Mouse (Mus musculus) gastrocnemius, adult 2 months (tissue): ENCODE data around the gene Arl6ip6. TPM values are rescaled to one million over a fixed set of nuclear protein-coding genes. Genes with fewer than 3 reads are reported as not detected.

Experiments
- DNase-seq: peaks from one replicate; pipeline ENCODE4 v3.0.0; 2022
- H3K27ac ChIP-seq: fragments of 200-600 bp; 2 replicates; pipeline ENCODE4 v1.8.1; 2022; ENCODE audit warnings: mild to moderate bottlenecking
- H3K4me3 ChIP-seq: fragments of 200-600 bp; 2 replicates; pipeline ENCODE4 v1.8.1; 2022; ENCODE audit warnings: mild to moderate bottlenecking, moderate library complexity
- CTCF ChIP-seq: fragments of 200-600 bp; IDR thresholded peaks from 2 replicates; pipeline ENCODE4 v1.8.1; 2022; ENCODE audit warnings: antibody characterized with exemption, mild to moderate bottlenecking, moderate library complexity
- intact Hi-C: fragments of 180-260 bp; cut with DNase I; formaldehyde crosslinking; loops from one replicate; pipeline ENCODE4 v1.15.1; 2025
- long read RNA-seq, 2 experiments: library from polyadenylated mRNA; stranded (forward); transcript quantifications; one replicate each; pipeline ENCODE4 v2.0.0; 2021
- total RNA-seq, 2 experiments: library from RNA; stranded (reverse); gene quantifications; 2 replicates each; pipeline ENCODE4 v1.2.3; 2021

Arl6ip6 gene
- 10 to 100 TPM in 1 of 2 experiments, 1 to 10 TPM in 1; 9.2 to 13.6 TPM for total RNA-seq
- long read RNA-seq, experiment 1, transcript Arl6ip6-201 (4 exons, 2,548 nt) = major isoform, 6 of 6 reads
- long read RNA-seq, experiment 1, partial matches to known transcripts = 0 of 6 reads
- long read RNA-seq, experiment 1, other reads (novel, unspliced or antisense) = 0 of 6 reads
- long read RNA-seq, experiment 2, transcript Arl6ip6-201 (4 exons, 2,548 nt) = major isoform, 5 of 5 reads
- long read RNA-seq, experiment 2, partial matches to known transcripts = 0 of 5 reads
- long read RNA-seq, experiment 2, other reads (novel, unspliced or antisense) = 0 of 5 reads

GRCm38 (mm10) chr2:53191523-53192220 is at the start of gene Arl6ip6:
Gene Arl6ip6, plus strand, starts transcription at chr2:53191726.
- TF ChIP-seq CTCF = no peak
- peak; percentile 99 for DNase-seq
- intact Hi-C loops = no loop called here
- Histone ChIP-seq H3K27ac (peak within 1 kb of the TSS; percentile 100), H3K4me3 (peak within 1 kb of the TSS; percentile 90)

- no peak overlapping the region for H3K4me3 ChIP-seq
- no peak for TF ChIP-seq CTCF
- DNase-seq = no peak
- H3K27ac ChIP-seq = no peak overlapping the region
- intact Hi-C loops = no loop called here
These were observed 44.7 kb upstream of the Arl6ip6 start for GRCm38 (mm10) chr2:53146852-53147251.

DNA sequence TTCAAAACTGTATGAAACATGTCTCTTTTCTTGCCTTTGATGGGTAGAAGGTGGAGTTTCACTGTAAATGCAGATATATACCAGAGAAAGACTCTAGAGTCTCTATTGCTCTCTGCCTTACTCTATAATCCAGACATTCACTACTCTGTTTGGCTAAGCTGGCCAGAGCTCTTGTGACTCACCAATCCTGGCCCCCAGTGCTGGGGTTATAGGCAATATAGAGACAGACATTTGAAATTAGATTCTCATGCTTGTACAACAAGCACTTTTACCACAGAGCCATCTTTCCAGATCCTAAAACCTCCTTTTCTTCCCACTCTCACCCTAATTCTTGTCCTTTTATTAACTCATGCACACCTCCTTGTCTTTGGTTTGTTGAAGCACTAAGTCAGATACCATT is 17.6 kb upstream of the Arl6ip6 start:
- DNase-seq = no peak
- Histone ChIP-seq H3K27ac (peak overlapping the region; percentile 48; the same call in 1 of the 2 replicates), H3K4me3 (no peak overlapping the region)
- no peak for TF ChIP-seq CTCF
- intact Hi-C loops = no loop called here

- Histone ChIP-seq H3K4me3 (no peak overlapping the region), H3K27ac (no peak overlapping the region)
- no peak for TF ChIP-seq CTCF
- intact Hi-C loops = no loop called here
- no peak for DNase-seq
These were observed 12.6 kb upstream of the Arl6ip6 start for GRCm38 (mm10) chr2:53178966-53179365.

DNA sequence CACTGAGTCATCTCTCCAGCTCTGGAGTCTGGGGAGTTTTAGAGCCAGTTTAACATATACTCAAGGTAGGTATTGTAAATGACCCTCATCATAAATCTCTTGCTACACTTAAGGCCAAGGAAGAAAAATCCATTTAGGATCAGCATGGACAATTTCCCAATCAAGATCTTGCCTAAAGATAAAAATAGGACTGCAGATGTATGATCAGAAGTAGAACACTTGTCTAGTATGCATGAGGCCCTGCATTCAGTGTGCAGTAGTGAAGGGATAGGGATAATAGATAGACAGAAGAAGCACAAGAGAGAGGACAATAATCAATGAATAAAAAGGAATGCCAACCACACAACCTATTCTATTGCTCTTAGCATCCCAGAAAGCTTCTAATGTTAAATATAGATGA is 11.7 kb upstream of the Arl6ip6 start:
- Histone ChIP-seq H3K27ac (peak overlapping the region; percentile 38; the same call in 1 of the 2 replicates), H3K4me3 (no peak overlapping the region)
- DNase-seq = no peak
- intact Hi-C loops = no loop called here
- no peak for TF ChIP-seq CTCF

- no peak overlapping the region for H3K27ac ChIP-seq
- intact Hi-C loops = no loop called here
- TF ChIP-seq CTCF = peak; percentile 6; the same call in 1 of the 2 replicates
- H3K4me3 ChIP-seq = peak overlapping the region; percentile 90
- no peak for DNase-seq
These were observed 1.7 kb upstream of the Arl6ip6 start for GRCm38 (mm10) chr2:53189811-53190210.

DNA sequence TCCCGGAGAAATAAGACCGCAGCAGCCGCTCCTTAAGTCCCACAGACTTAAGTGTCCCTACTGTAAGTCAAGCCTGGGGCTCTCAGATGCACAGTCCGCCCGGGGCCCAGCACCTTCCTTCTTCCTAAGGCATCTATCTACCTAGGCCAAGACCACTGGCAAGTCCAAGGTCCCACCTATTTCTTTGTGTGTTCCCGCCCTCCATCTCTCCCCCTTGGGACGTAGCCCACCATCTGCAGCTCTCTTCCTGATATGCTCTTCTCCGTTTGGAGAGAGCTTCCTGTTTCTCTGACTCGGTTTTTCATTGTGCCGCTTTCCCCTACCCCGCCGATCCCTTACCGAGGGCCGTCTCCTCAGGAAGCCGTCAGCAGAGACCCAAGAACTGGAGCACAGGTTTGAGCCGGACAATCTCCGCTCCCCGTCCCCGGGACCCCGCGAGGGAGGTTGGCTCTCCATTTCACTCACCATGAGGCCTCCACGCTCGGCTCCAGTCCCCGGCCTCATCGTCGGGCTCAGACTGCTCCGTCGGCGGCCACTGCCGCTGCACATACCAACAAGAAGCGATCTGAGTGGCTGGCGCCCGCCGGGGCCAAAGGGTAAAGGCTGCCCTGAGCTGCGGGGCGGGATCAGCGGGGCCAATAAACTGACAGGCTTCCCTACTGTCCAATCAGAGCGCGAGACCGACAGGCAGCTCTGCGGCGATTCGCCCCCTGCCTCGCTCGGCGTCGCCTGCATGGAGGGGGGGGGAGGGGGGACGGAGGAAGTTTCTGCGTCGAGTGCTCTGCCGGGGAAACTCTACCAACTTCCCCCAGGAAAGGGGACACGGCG is 628 bp upstream of the Arl6ip6 start, which contains the start of gene Prpf40a:
Gene Prpf40a (minus strand): TSS at position 601 of the 828 bp plus-strand sequence.
- no peak for TF ChIP-seq CTCF

GRCm38 (mm10) chr2:53192386-53192785 is 860 bp downstream of the Arl6ip6 start:
- H3K27ac ChIP-seq = peak overlapping the region; percentile 100
- peak overlapping the region; percentile 90 for H3K4me3 ChIP-seq
- DNase-seq = no peak
- intact Hi-C loops = no loop called here
- TF ChIP-seq CTCF = no peak

More for the DNA sequence above, 628 bp upstream of the Arl6ip6 start, which contains the start of gene Prpf40a:
- Histone ChIP-seq H3K27ac (peak within 1 kb of the TSS; percentile 100), H3K4me3 (peak within 1 kb of the TSS; percentile 90)
- intact Hi-C loops = no loop called here
- DNase-seq = peak; percentile 100

DNA sequence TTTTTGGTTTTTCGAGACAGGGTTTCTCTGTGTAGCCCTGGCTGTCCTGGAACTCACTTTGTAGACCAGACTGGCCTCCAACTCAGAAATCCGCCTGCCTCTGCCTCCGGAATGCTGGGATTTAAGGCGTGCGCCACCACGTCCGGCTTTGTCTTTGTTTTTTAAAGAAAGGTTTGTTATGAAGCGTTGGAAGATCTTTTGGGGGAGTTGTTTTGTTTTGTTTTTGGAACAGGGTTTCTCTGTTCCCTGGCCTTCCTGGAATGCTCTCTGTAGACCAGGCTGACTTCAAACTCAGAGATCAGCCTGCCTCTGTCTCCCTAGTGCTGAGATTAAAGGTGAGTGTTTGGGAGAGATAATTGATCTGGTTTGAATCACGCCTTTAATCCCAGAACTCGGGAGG is 4.9 kb downstream of the Arl6ip6 start:
- no peak overlapping the region for H3K4me3 ChIP-seq
- no peak for DNase-seq
- H3K27ac ChIP-seq = no peak overlapping the region
- no peak for TF ChIP-seq CTCF
- intact Hi-C loops = no loop called here

GRCm38 (mm10) chr2:53199203-53199602 is 7.7 kb downstream of the Arl6ip6 start:
- H3K27ac ChIP-seq = no peak overlapping the region
- no peak for TF ChIP-seq CTCF
- intact Hi-C loops = no loop called here
- DNase-seq = no peak
- no peak overlapping the region for H3K4me3 ChIP-seq

DNA sequence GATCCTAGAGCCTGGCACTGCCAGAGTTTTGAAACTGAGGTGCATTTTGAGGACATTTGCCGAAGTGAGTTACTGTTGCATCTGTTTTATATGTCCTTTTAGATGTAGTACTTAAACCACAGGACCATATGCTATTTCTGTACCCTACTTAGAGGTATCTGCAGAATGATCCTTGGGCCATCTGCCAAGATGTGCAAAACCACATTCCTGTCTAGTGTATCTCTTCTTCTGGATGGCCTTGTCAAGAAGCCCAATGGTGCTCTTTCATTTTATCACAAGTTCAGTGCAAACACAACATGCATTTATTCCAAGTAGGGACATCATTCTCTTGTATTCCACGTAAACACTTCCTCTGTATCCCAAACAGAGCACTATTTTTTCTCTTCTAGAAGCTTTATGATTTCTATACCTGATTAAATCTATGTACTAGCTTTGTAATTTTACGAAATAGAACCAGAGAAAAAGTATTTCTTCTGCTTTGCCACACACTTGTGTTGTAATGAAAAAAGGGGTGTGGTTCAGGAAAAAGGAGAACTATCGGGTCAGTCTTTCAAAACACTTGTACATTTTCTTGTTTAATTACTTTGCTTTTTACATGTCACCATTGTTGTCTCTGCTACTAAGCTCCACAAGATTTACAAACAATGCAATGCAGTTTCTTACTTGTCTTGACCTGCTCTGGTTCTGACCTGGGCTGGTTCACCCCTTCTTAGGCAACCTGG is 8.8 kb downstream of the Arl6ip6 start:
- DNase-seq = no peak
- Histone ChIP-seq H3K4me3 (no peak overlapping the region), H3K27ac (no peak overlapping the region)
- no peak for TF ChIP-seq CTCF
- intact Hi-C loops = no loop called here
